12 mouse cellular contexts compared by ENCODE assay signal in the genomic region with DNA sequence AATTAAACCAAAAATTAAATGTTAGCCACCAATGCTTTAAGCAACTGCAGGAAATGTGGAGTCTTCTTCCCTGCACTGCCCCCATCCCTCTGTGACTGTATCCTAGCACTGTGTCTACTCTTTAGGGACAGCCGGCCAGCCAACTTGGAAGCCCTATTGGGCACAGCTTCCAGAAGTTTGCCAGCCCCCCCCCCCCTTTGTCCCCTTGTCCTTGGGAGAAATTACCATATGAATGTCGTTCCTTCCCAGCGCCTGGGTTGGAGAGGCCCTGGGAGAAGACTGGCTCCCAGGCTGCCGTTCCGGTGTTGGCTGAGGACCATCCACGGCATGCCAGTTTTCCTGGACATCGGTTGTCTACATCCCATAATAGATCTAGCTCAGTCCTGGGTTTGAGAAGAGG.
DNase-seq lines count a peak whose midpoint lies in the region; ATAC-seq and TF ChIP-seq lines count a peak whose summit lies in the region.
"Had no signal": no experiment of that assay in that cellular context is flagged by ENCODE, and none has a peak within 500 bp of the region (broad histone marks: within the 10 kb centered on the region; RNA-seq: fewer than 3 reads in every experiment).

No protein-coding gene starts in this region.

- peak; percentile 65 for DNase-seq in embryo, embryonic 10.5 days (ENCODE audit: low spot score)
- no peak for DNase-seq in embryo, embryonic 11 days
- peak; percentile 59 for DNase-seq in Muller cell, postnatal 12 days (ENCODE audit: inconsistent ontology term)
- peak; percentile 87 for DNase-seq in forebrain, embryonic 14.5 days (ENCODE audit: low spot score)
- no peak for DNase-seq in cerebellum, adult 2 months
- DNase-seq in layer of hippocampus, adult 11-12 months (ENCODE audit: low spot score) = no peak
- DNase-seq: B cell, adult 2 months; lung, embryonic 14.5 days had no signal

- peak overlapping the region; percentile 43 for H3K9ac ChIP-seq in forebrain, embryonic 14.5 days (ENCODE audit: low read length)
- H3K9ac ChIP-seq in midbrain, embryonic 12.5 days (replicated peaks) = no peak overlapping the region
- H3K9ac ChIP-seq in kidney, embryonic 15.5 days = no peak overlapping the region
- H3K9ac ChIP-seq: lung, embryonic 14.5 days had no signal

- H3K4me3 ChIP-seq in forebrain, embryonic 14.5 days (ENCODE audit: low read depth, low read length) = no peak overlapping the region
- no peak overlapping the region for H3K4me3 ChIP-seq in midbrain, embryonic 12.5 days
- no peak overlapping the region for H3K4me3 ChIP-seq in cerebellum, adult 2 months (replicated peaks; ENCODE audit: insufficient read depth, low read depth, low read length)
- H3K4me3 ChIP-seq in kidney, embryonic 15.5 days (replicated peaks) = no peak overlapping the region
- H3K4me3 ChIP-seq: limb, embryonic 10.5 days had no signal

- no peak for TF ChIP-seq POLR2A in cerebellum, adult 2 months (IDR thresholded peaks at IDR 0.05; ENCODE audit: borderline replicate concordance, insufficient read depth, low read length)

- TF ChIP-seq CTCF in cerebellum, adult 2 months (IDR thresholded peaks at IDR 0.05; ENCODE audit: borderline replicate concordance, insufficient read depth, low read depth, low read length) = no peak

- peak overlapping the region; percentile 89 for H3K27ac ChIP-seq in forebrain, embryonic 14.5 days (ENCODE audit: low read depth, low read length)
- H3K27ac ChIP-seq in midbrain, embryonic 12.5 days (replicated peaks) = peak overlapping the region; percentile 43
- no peak overlapping the region for H3K27ac ChIP-seq in cerebellum, adult 2 months (ENCODE audit: insufficient read depth, low read length)
- no peak overlapping the region for H3K27ac ChIP-seq in kidney, embryonic 15.5 days
- H3K27ac ChIP-seq: kidney, postnatal 0 days; limb, embryonic 10.5 days had no signal

- peaks cover 72% of the 10 kb centered on the region for H3K4me1 ChIP-seq in forebrain, embryonic 14.5 days (ENCODE audit: control insufficient read depth, insufficient read depth, low read length)
- peaks cover 88% of the 10 kb centered on the region for H3K4me1 ChIP-seq in midbrain, embryonic 12.5 days
- H3K4me1 ChIP-seq in cerebellum, adult 2 months (ENCODE audit: control insufficient read depth, insufficient read depth, low read length) = no peaks in the 10 kb centered on the region
- H3K4me1 ChIP-seq in kidney, embryonic 15.5 days = peaks cover 84% of the 10 kb centered on the region

- ATAC-seq in forebrain, embryonic 14.5 days = peak; percentile 54
- ATAC-seq in midbrain, embryonic 12.5 days (ENCODE audit: low FRiP score, low read depth) = peak; percentile 59; the same call in 1 of the 2 replicates
- ATAC-seq in kidney, embryonic 15.5 days (replicated peaks; ENCODE audit: low FRiP score) = no peak

- no peaks in the 10 kb centered on the region for H3K36me3 ChIP-seq in forebrain, embryonic 14.5 days (ENCODE audit: control insufficient read depth, insufficient read depth, low read length)
- 0 out of 2 replicates have a peak, but pooled peaks cover 4% of the 10 kb centered on the region for H3K36me3 ChIP-seq in midbrain, embryonic 12.5 days
- H3K36me3 ChIP-seq in kidney, embryonic 15.5 days = 0 out of 2 replicates have a peak, but pooled peaks cover 7% of the 10 kb centered on the region

- 4% methylated on average over 7 of the region's 7 CpGs for WGBS in forebrain, embryonic 14.5 days
- 10% methylated on average over 7 of the region's 7 CpGs for WGBS in midbrain, embryonic 12.5 days
- 38% methylated on average over 7 of the region's 7 CpGs for whole genome bisulfite sequencing in cerebellum, adult 2 months
- 69% methylated on average over 7 of the region's 7 CpGs for WGBS in kidney, embryonic 15.5 days

- no peaks in the 10 kb centered on the region for H3K27me3 ChIP-seq in forebrain, embryonic 14.5 days (replicated peaks; ENCODE audit: control insufficient read depth, insufficient read depth, low read length)
- no peaks in the 10 kb centered on the region for H3K27me3 ChIP-seq in midbrain, embryonic 12.5 days
- no peaks in the 10 kb centered on the region for H3K27me3 ChIP-seq in cerebellum, adult 2 months (ENCODE audit: control insufficient read depth, insufficient read depth, low read length)
- H3K27me3 ChIP-seq in kidney, embryonic 15.5 days = no peaks in the 10 kb centered on the region

- no peaks in the 10 kb centered on the region for H3K9me3 ChIP-seq in forebrain, embryonic 14.5 days (replicated peaks; ENCODE audit: control insufficient read depth, low read length)
- no peaks in the 10 kb centered on the region for H3K9me3 ChIP-seq in midbrain, embryonic 12.5 days
- no peaks in the 10 kb centered on the region for H3K9me3 ChIP-seq in kidney, embryonic 15.5 days (replicated peaks)
- H3K9me3 ChIP-seq: limb, embryonic 10.5 days had no signal

- peak overlapping the region; percentile 16; the same call in 1 of the 2 replicates for H3K4me2 ChIP-seq in forebrain, embryonic 14.5 days (ENCODE audit: low read length)
- H3K4me2 ChIP-seq in midbrain, embryonic 12.5 days (replicated peaks) = peak overlapping the region; percentile 1
- H3K4me2 ChIP-seq in kidney, embryonic 15.5 days = no peak overlapping the region
- H3K4me2 ChIP-seq: lung, embryonic 14.5 days had no signal

Comparison
In these comparisons a context has a peak if more than half of its experiments do, and no peak if none do; other contexts are left out.
1. DNase-seq: peak in embryo, embryonic 10.5 days (single experiment), Muller cell, postnatal 12 days (single experiment) and forebrain, embryonic 14.5 days (single experiment); none in embryo, embryonic 11 days (single experiment), cerebellum, adult 2 months (0 of 2) and layer of hippocampus, adult 11-12 months (single experiment).
2. H3K27ac ChIP-seq: peak in forebrain, embryonic 14.5 days (single experiment) and midbrain, embryonic 12.5 days (single experiment); none in cerebellum, adult 2 months (single experiment) and kidney, embryonic 15.5 days (single experiment).